Mouse (Mus musculus) hindbrain, embryonic 11.5 days (tissue): Measurements from ENCODE around the gene Jmjd1c. TPM values are rescaled to one million over a fixed set of nuclear protein-coding genes. Genes with fewer than 3 reads are reported as not detected.

Experiments used
- ATAC-seq: fragments of 200-750 bp; cut with Nextera tagmentation; 2 replicates; pipeline ENCODE4 v1.8.0; 2017; ENCODE audit warnings: mild to moderate bottlenecking, moderate TSS enrichment, moderate library complexity; ENCODE audit not compliant: low FRiP score
- DNase-seq: peaks from one replicate; pipeline ENCODE4 v3.0.0-alpha.2; 2015; ENCODE audit warnings: low spot score
- H3K27ac ChIP-seq: fragments of 300-500 bp; sonication (generic); 2 replicates; pipeline ENCODE4 v1.5.1; 2014; ENCODE audit warnings: mild to moderate bottlenecking, low read depth, low read length
- H3K27me3 ChIP-seq: fragments of 300-500 bp; sonication (generic); 2 replicates; pipeline ENCODE4 v1.6.1; 2014; ENCODE audit warnings: mild to moderate bottlenecking, low read length, moderate library complexity, mixed read lengths; ENCODE audit not compliant: control insufficient read depth, insufficient read depth
- H3K36me3 ChIP-seq: fragments of 300-500 bp; sonication (generic); 2 replicates; pipeline ENCODE4 v1.6.1; 2014; ENCODE audit warnings: mild to moderate bottlenecking, low read length, moderate library complexity, mixed read lengths; ENCODE audit not compliant: control insufficient read depth, insufficient read depth
- H3K4me1 ChIP-seq: fragments of 300-500 bp; sonication (generic); replicated peaks from 2 replicates; pipeline ENCODE4 v1.6.1; 2014; ENCODE audit warnings: low read length, mixed read lengths; ENCODE audit not compliant: control insufficient read depth, insufficient read depth
- H3K4me2 ChIP-seq: fragments of 300-500 bp; sonication (generic); replicated peaks from 2 replicates; pipeline ENCODE4 v1.6.1; 2014; ENCODE audit warnings: mild to moderate bottlenecking, low read depth, low read length
- H3K4me3 ChIP-seq: fragments of 300-500 bp; sonication (generic); 2 replicates; pipeline ENCODE4 v1.5.1; 2014; ENCODE audit warnings: low read depth, low read length
- H3K9ac ChIP-seq: fragments of 300-500 bp; sonication (generic); 2 replicates; pipeline ENCODE4 v1.6.1; 2014; ENCODE audit warnings: low read depth, low read length
- H3K9me3 ChIP-seq: fragments of 300-500 bp; sonication (generic); 2 replicates; pipeline ENCODE4 v1.6.1; 2016; ENCODE audit warnings: low read length; ENCODE audit not compliant: control insufficient read depth
- WGBS: fragments of 180-500 bp; shearing (Covaris S2); extraction: QIAGEN DNeasy Blood & Tissue Kit; methylation state at CpG from one replicate; pipeline ENCODE4 v1.1.7; 2014; 5-methylcytosine and 5-hydroxymethylcytosine counted together
- polyA plus RNA-seq: library from polyadenylated mRNA; unstranded; fragments of >200 nt; fragmentation: Nextera tagmentation; extraction: Ambion mirVana; gene quantifications from 2 replicates; pipeline ENCODE4 v1.2.1, GENCODE M21; 2014

The Jmjd1c gene
- polyA plus RNA-seq, 1 experiment from 2014 or later, result 63.8 TPM

DNA sequence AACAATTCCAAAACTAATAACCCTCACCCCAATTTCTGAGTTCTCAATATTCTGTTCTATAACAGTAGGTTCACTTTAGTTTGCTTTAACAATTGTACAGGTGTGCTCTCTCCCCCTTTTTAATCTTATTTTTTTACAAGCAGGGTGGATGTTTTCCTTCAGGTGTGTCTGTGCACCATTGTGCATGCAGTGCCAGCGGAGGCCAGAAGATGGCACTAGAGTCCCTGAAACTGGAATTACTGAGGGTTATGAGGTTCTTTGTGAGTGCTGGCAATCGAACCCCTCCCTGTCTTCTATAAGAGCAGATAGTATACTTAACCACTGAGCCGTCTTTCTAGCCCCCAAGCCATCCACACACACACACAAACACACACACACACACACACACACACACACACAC is 96.4 kb downstream of the Jmjd1c start:
- 99% methylated on average over 3 of the region's 3 CpGs for WGBS
- H3K4me2 ChIP-seq, result no peak overlapping the region
- no peaks in the 10 kb centered on the region for H3K27me3 ChIP-seq
- H3K9ac ChIP-seq, result no peak overlapping the region
- ATAC-seq, result no peak
- H3K4me1 ChIP-seq, result no peaks in the 10 kb centered on the region
- H3K9me3 ChIP-seq, result no peaks in the 10 kb centered on the region
- H3K36me3 ChIP-seq, result 0 out of 2 replicates have a peak, but pooled peaks cover 2% of the 10 kb centered on the region
- DNase-seq, result peak; percentile 43
- H3K27ac ChIP-seq, result no peak overlapping the region
- H3K4me3 ChIP-seq, result no peak overlapping the region

DNA sequence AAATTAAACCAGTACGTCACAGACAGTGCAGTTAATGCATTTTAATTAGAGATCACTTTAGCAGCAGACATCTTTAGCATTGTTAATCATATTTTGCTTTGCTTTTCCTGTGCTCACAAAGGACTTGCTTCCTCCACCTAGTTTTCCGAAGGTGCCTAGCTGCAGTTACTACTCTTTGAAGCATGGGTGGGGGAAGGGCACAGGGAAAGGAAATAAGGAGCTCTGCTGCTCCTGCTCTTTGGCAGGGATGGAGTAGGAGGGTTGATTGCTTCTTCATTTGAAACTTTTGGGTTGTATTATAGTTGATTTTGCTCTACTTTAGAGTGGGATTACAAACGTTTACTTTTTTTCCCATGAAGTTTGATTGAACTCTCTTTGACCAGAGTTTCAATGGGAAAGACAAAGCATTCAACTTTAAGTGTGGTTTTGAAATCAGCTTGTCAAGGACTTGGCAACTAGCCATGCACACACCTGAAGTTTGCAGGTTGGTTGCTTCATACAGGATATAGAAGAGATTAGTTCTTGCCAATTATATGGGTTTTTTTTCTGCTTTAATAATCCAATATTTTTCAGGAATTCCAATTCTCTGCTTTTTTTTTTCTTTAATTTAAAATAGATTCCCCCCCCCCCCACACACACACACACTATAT is 97.2 kb downstream of the Jmjd1c start:
- Histone ChIP-seq H3K36me3 (0 out of 2 replicates have a peak, but pooled peaks cover 2% of the 10 kb centered on the region), H3K27ac (no peak overlapping the region), H3K9me3 (no peaks in the 10 kb centered on the region), H3K9ac (no peak overlapping the region), H3K4me2 (no peak overlapping the region), H3K4me3 (no peak overlapping the region), H3K27me3 (no peaks in the 10 kb centered on the region), H3K4me1 (no peaks in the 10 kb centered on the region)
- no peak for DNase-seq
- 64% methylated on average over 3 of the region's 3 CpGs for WGBS
- no peak for ATAC-seq

DNA sequence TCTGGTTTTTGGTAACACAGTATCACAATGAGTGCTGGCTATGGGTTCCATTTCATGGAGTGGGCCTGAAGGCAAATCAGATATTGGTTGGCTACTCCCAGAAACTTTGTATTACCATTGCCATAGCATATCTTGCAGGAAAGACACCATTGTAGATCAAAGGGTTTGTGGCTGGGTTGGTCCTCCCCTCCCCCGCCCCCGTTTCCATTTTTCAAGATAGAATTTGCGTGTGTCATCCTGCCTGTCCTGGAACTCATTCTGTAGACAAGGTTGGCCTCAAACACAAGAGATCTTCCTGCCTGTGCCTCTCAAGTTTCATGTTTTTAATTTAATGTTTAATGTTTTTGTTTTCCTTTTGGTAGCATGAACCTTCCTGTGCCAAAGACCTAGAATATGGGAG is 98.1 kb downstream of the Jmjd1c start:
- Histone ChIP-seq H3K9ac (no peak overlapping the region), H3K4me2 (no peak overlapping the region), H3K4me1 (no peaks in the 10 kb centered on the region), H3K27me3 (no peaks in the 10 kb centered on the region), H3K27ac (no peak overlapping the region), H3K4me3 (no peak overlapping the region), H3K36me3 (0 out of 2 replicates have a peak, but pooled peaks cover 2% of the 10 kb centered on the region), H3K9me3 (no peaks in the 10 kb centered on the region)
- no peak for DNase-seq
- WGBS, result 95% methylated on average over 3 of the region's 3 CpGs
- ATAC-seq, result no peak

DNA sequence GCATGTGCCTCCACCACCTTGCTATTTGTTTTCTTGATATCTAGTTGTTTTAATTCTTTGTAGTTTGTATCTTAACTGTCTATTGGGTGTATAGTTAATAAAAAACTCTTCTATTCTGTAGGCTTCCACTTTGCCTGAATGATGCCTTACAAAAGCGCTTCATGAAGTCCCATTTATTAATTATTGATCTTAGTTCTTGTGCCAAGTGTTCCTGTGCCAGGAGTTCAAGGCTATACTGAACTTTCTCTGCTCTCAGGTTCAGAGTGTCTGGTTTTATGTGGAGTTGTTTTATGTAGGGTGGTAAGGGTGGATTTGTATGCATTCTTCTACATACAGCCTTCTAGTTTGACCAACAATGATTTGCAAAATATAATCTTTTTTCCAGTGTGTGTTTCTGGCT is 99.7 kb downstream of the Jmjd1c start:
- no peak overlapping the region for H3K9ac ChIP-seq
- no peak overlapping the region for H3K27ac ChIP-seq
- DNase-seq (no peak), ATAC-seq (no peak)
- WGBS, result 97% methylated on average over 1 of the region's 1 CpGs
- H3K9me3 ChIP-seq, result no peaks in the 10 kb centered on the region
- no peak overlapping the region for H3K4me2 ChIP-seq
- 0 out of 2 replicates have a peak, but pooled peaks cover 2% of the 10 kb centered on the region for H3K36me3 ChIP-seq
- no peak overlapping the region for H3K4me3 ChIP-seq
- H3K4me1 ChIP-seq, result no peaks in the 10 kb centered on the region
- H3K27me3 ChIP-seq, result no peaks in the 10 kb centered on the region

- Histone ChIP-seq H3K9ac (no peak overlapping the region), H3K36me3 (0 out of 2 replicates have a peak, but pooled peaks cover 2% of the 10 kb centered on the region), H3K9me3 (no peaks in the 10 kb centered on the region), H3K4me2 (no peak overlapping the region), H3K27me3 (no peaks in the 10 kb centered on the region), H3K4me3 (no peak overlapping the region), H3K27ac (no peak overlapping the region), H3K4me1 (no peaks in the 10 kb centered on the region)
- WGBS, result 92% methylated on average over 4 of the region's 4 CpGs
- no peak for DNase-seq
- ATAC-seq, result no peak
These were observed 101.3 kb downstream of the Jmjd1c start for GRCm38 (mm10) chr10:67197186-67197585.

DNA sequence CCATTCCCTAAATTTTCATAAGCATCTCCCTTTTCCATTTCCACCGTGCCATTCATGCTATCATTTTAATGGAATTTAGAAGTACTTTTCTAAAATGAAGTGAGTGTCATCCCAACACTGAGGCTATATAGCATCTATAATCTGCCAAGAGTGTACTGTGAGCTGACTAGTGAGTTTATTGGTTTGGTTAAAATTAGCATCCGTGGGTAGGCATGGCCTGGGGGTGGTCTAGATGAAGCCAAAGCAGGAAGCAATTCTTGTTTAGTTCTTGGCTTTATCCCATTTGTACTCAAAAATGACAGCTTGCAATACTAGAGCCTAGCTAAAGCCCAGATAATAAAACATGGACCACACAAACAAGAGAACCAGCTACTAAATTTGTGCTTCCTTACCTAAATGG is 101.9 kb downstream of the Jmjd1c start:
- no peaks in the 10 kb centered on the region for H3K9me3 ChIP-seq
- H3K36me3 ChIP-seq, result 0 out of 2 replicates have a peak, but pooled peaks cover 2% of the 10 kb centered on the region
- no peak overlapping the region for H3K9ac ChIP-seq
- H3K4me2 ChIP-seq, result no peak overlapping the region
- no peaks in the 10 kb centered on the region for H3K27me3 ChIP-seq
- no peak overlapping the region for H3K4me3 ChIP-seq
- H3K4me1 ChIP-seq, result no peaks in the 10 kb centered on the region
- H3K27ac ChIP-seq, result no peak overlapping the region
- ATAC-seq (no peak), DNase-seq (no peak)
- WGBS, result 86% methylated on average over 2 of the region's 2 CpGs

- Histone ChIP-seq H3K4me1 (no peaks in the 10 kb centered on the region), H3K9me3 (no peaks in the 10 kb centered on the region), H3K4me2 (no peak overlapping the region), H3K4me3 (no peak overlapping the region), H3K36me3 (no peaks in the 10 kb centered on the region), H3K27me3 (no peaks in the 10 kb centered on the region), H3K27ac (no peak overlapping the region), H3K9ac (no peak overlapping the region)
- ATAC-seq (no peak), DNase-seq (no peak)
These were observed 105.8 kb downstream of the Jmjd1c start for GRCm38 (mm10) chr10:67201769-67202168.

- no peak overlapping the region for H3K4me3 ChIP-seq
- 86% methylated on average over 6 of the region's 6 CpGs for WGBS
- ATAC-seq, result no peak
These were observed 106.5 kb downstream of the Jmjd1c start for GRCm38 (mm10) chr10:67202470-67202869.

GRCm38 (mm10) chr10:67204652-67205407 is 108.9 kb downstream of the Jmjd1c start:
- no peak overlapping the region for H3K27ac ChIP-seq
- H3K9ac ChIP-seq, result no peak overlapping the region
- H3K4me1 ChIP-seq, result no peaks in the 10 kb centered on the region
- no peaks in the 10 kb centered on the region for H3K27me3 ChIP-seq
- H3K4me3 ChIP-seq, result no peak overlapping the region
- 89% methylated on average over 11 of the region's 11 CpGs for WGBS
- no peak overlapping the region for H3K4me2 ChIP-seq
- H3K36me3 ChIP-seq, result no peaks in the 10 kb centered on the region
- ATAC-seq, result no peak
- no peak for DNase-seq
- no peaks in the 10 kb centered on the region for H3K9me3 ChIP-seq

More at GRCm38 (mm10) chr10:67202470-67202869, 106.5 kb downstream of the Jmjd1c start:
- Histone ChIP-seq H3K36me3 (no peaks in the 10 kb centered on the region), H3K27me3 (no peaks in the 10 kb centered on the region), H3K9me3 (no peaks in the 10 kb centered on the region), H3K4me2 (no peak overlapping the region), H3K9ac (no peak overlapping the region), H3K4me1 (no peaks in the 10 kb centered on the region), H3K27ac (no peak overlapping the region)
- DNase-seq, result no peak
